Mouse (Mus musculus) c-Kit-positive CD71-positive TER-119-negative erythroid progenitor cells, embryonic 14.5 days (primary cell): ENCODE results near the gene Olfr1513.
"Not testable (repeated sequence)": the region's sequence is repeated elsewhere in the genome, so short reads cannot be mapped to it uniquely, and the experiment has no call there.

Experiments used
- DNase-seq: peaks from one replicate; pipeline ENCODE4 v3.0.0-alpha.2; 2013; ENCODE audit warnings: low read depth

Olfr1513 gene

DNA sequence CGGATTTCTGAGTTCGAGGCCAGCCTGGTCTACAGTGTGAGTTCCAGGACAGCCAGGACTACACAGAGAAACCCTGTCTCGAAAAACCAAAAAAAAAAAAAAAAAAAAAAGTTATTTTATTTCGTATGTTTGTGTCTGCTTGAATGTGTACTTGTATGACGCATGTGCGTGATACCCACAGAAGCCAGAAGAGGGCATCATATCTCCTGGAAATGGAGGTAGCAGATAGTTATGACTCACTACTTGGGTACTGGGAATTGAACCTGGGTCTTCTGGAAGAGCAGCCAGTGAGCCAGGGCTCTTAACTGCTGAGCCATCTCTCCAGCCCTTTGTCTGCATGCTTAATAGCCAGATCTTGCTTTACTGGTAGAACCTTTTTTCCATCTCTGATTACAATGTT lies 45.9 kb downstream of the Olfr1513 start:
- not testable (repeated sequence) for DNase-seq

GRCm38 (mm10) chr14:52306100-52306499 lies 50.1 kb downstream of the Olfr1513 start:
- peak; percentile 53 for DNase-seq

DNA sequence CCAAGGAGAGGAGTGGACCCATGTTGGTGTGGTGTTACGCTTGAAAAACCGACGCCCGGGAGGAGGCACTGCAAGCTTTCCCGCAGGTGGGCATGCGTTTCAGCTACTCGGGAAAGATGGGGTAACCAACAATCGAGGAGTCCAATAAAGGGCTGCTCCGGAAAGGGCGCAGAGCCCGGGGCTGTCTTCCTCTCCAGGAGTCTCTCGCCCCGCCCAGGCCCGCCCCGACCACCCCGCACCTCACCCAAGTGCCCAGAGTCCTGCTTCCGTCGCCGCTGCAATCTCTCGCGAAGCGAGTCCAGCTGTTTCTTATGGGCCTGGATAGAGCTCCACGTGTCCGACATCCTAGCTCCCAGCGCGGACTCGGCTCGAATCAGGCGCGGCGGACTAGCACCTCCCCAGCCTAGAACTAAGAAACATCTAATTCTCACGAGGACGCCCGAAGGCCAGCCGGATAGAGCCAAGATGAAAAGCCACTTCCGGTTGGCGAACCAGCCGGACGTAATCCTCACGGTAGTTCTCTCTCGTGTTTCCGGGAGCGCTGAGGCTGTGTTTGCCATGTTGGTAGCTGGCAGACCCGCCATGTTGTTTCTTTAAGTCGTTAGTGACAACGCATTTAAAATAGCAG lies 51.5 kb downstream of the Olfr1513 start, which contains the start of gene Mettl3:
TSS of gene Mettl3 (minus strand) at position 485 of the 628 bp plus-strand sequence.
- peak; percentile 91 for DNase-seq

GRCm38 (mm10) chr14:52303517-52303916 lies 52.7 kb downstream of the Olfr1513 start:
- not testable (repeated sequence) for DNase-seq
